Mouse (Mus musculus) brain, embryonic 14.5 days (tissue): ENCODE data around the gene Runx1. TPM values are rescaled to one million over a fixed set of nuclear protein-coding genes. Genes with fewer than 3 reads are reported as not detected.

ENCODE experiments used
- DNase-seq: peaks from one replicate; pipeline ENCODE4 v3.0.0-alpha.2; 2011; ENCODE audit warnings: low read depth
- CTCF ChIP-seq: fragments of 200-500 bp; IDR thresholded peaks from 2 replicates; pipeline ENCODE4 v1.5.1; 2012; ENCODE audit warnings: inconsistent platforms, mild to moderate bottlenecking, moderate library complexity, borderline replicate concordance; ENCODE audit not compliant: insufficient read depth, insufficient read length; ENCODE audit errors: extremely low read depth
- POLR2A ChIP-seq: fragments of 200-500 bp; IDR thresholded peaks from 2 replicates; pipeline ENCODE4 v1.6.1; 2012; ENCODE audit warnings: mild to moderate bottlenecking, inconsistent platforms, borderline replicate concordance; ENCODE audit not compliant: poor library complexity, insufficient read depth, insufficient read length, severe bottlenecking; ENCODE audit errors: extremely low read depth
- polyA plus RNA-seq: library from polyadenylated mRNA; depleted of rRNA; stranded (reverse); fragments of >200 nt; gene quantifications from 2 replicates; pipeline ENCODE4 v1.2.3, GENCODE M21; 2012

The Runx1 gene
- polyA plus RNA-seq, 1 experiment = 1.4 TPM

- DNase-seq = no peak
- TF ChIP-seq CTCF (0 out of 2 replicates have a peak, but pooled peaks have one; percentile 16), POLR2A (no peak)
These were observed 210.6 kb downstream of the Runx1 start for GRCm38 (mm10) chr16:92615234-92615799.

GRCm38 (mm10) chr16:92612546-92612945 is 213.4 kb downstream of the Runx1 start:
- TF ChIP-seq CTCF (no peak), POLR2A (no peak)
- no peak for DNase-seq

GRCm38 (mm10) chr16:92611641-92612149 is 214.3 kb downstream of the Runx1 start:
- TF ChIP-seq POLR2A (no peak), CTCF (no peak)
- peak; percentile 56 for DNase-seq

GRCm38 (mm10) chr16:92610464-92610863 is 215.5 kb downstream of the Runx1 start:
- DNase-seq = peak; percentile 46
- TF ChIP-seq POLR2A (no peak), CTCF (no peak)

- no peak for TF ChIP-seq CTCF
- no peak for TF ChIP-seq POLR2A
- no peak for DNase-seq
These were observed 216.3 kb downstream of the Runx1 start for GRCm38 (mm10) chr16:92609717-92610077.

- DNase-seq = peak; percentile 87
- TF ChIP-seq CTCF (no peak), POLR2A (no peak)
These were observed 216.8 kb downstream of the Runx1 start for GRCm38 (mm10) chr16:92609006-92609716.

GRCm38 (mm10) chr16:92608180-92608960 is 217.6 kb downstream of the Runx1 start:
- TF ChIP-seq CTCF (no peak), POLR2A (no peak)
- peak; percentile 62 for DNase-seq

- DNase-seq = no peak
- TF ChIP-seq CTCF = no peak
- TF ChIP-seq POLR2A = no peak
These were observed 219.4 kb downstream of the Runx1 start for GRCm38 (mm10) chr16:92606491-92606965.

GRCm38 (mm10) chr16:92605606-92606490 is 220.1 kb downstream of the Runx1 start:
- peak; percentile 51 for DNase-seq
- TF ChIP-seq POLR2A (no peak), CTCF (no peak)

GRCm38 (mm10) chr16:92602504-92602903 is 223.4 kb downstream of the Runx1 start:
- no peak for TF ChIP-seq POLR2A
- TF ChIP-seq CTCF = no peak
- no peak for DNase-seq

- no peak for TF ChIP-seq POLR2A
- DNase-seq = no peak
These were observed 224.6 kb downstream of the Runx1 start for GRCm38 (mm10) chr16:92601270-92601826.

- peak; percentile 22 for DNase-seq
- TF ChIP-seq POLR2A = no peak
- TF ChIP-seq CTCF = no peak
These were observed 226.5 kb downstream of the Runx1 start for GRCm38 (mm10) chr16:92599451-92599850.
